Mouse (Mus musculus): ENCODE results near the gene Kcnmb2. TPM values are rescaled to one million over a fixed set of nuclear protein-coding genes. Genes with fewer than 3 reads are reported as not detected.

Kcnmb2 gene
- polyA plus RNA-seq, 1 experiment = not detected

- no peaks in the 10 kb centered on the region for H3K4me1 ChIP-seq (ENCODE audit: control insufficient read depth, insufficient read depth, insufficient read length)
- H3K27me3 ChIP-seq (ENCODE audit: control insufficient read depth, insufficient read depth, low read length) = no peaks in the 10 kb centered on the region
- 88% methylated on average over 3 of the region's 3 CpGs for WGBS
- no peaks in the 10 kb centered on the region for H3K36me3 ChIP-seq (ENCODE audit: control insufficient read depth, insufficient read depth, low read length)
- no peak for TF ChIP-seq CTCF (IDR thresholded peaks at IDR 0.05; ENCODE audit: extremely low read depth, insufficient read depth, insufficient read length, insufficient replicate concordance)
- no peak for TF ChIP-seq POLR2A (IDR thresholded peaks at IDR 0.05; ENCODE audit: low read depth, low read length)
- H3K4me3 ChIP-seq (ENCODE audit: extremely low read depth, insufficient read depth, insufficient read length) = no peak overlapping the region
- no peak overlapping the region for H3K27ac ChIP-seq (ENCODE audit: insufficient read depth, low read length)
- no peak for DNase-seq (ENCODE audit: low read depth in 1 of 2, low spot score in 2 of 2)
Measured at GRCm38 (mm10) chr3:32048777-32049176, 146.5 kb downstream of the Kcnmb2 start.

- TF ChIP-seq POLR2A (IDR thresholded peaks at IDR 0.05; ENCODE audit: low read depth, low read length) = no peak
- TF ChIP-seq CTCF (IDR thresholded peaks at IDR 0.05; ENCODE audit: extremely low read depth, insufficient read depth, insufficient read length, insufficient replicate concordance) = no peak
- DNase-seq (ENCODE audit: low read depth in 1 of 2, low spot score in 2 of 2) = no peak
- Histone ChIP-seq H3K27me3 (ENCODE audit: control insufficient read depth, insufficient read depth, low read length) (no peaks in the 10 kb centered on the region), H3K4me3 (ENCODE audit: extremely low read depth, insufficient read depth, insufficient read length) (no peak overlapping the region), H3K27ac (ENCODE audit: insufficient read depth, low read length) (no peak overlapping the region), H3K36me3 (ENCODE audit: control insufficient read depth, insufficient read depth, low read length) (no peaks in the 10 kb centered on the region), H3K4me1 (ENCODE audit: control insufficient read depth, insufficient read depth, insufficient read length) (no peaks in the 10 kb centered on the region)
- WGBS = 84% methylated on average over 3 of the region's 3 CpGs
Measured at GRCm38 (mm10) chr3:32052596-32052995, 150.3 kb downstream of the Kcnmb2 start.

GRCm38 (mm10) chr3:32053610-32054241 lies 151.4 kb downstream of the Kcnmb2 start:
- Histone ChIP-seq H3K4me1 (ENCODE audit: control insufficient read depth, insufficient read depth, insufficient read length) (no peaks in the 10 kb centered on the region), H3K4me3 (ENCODE audit: extremely low read depth, insufficient read depth, insufficient read length) (no peak overlapping the region), H3K27ac (ENCODE audit: insufficient read depth, low read length) (no peak overlapping the region), H3K27me3 (ENCODE audit: control insufficient read depth, insufficient read depth, low read length) (no peaks in the 10 kb centered on the region), H3K36me3 (ENCODE audit: control insufficient read depth, insufficient read depth, low read length) (no peaks in the 10 kb centered on the region)
- TF ChIP-seq CTCF (IDR thresholded peaks at IDR 0.05; ENCODE audit: extremely low read depth, insufficient read depth, insufficient read length, insufficient replicate concordance) (no peak), POLR2A (IDR thresholded peaks at IDR 0.05; ENCODE audit: low read depth, low read length) (no peak)
- WGBS = 94% methylated on average over 10 of the region's 10 CpGs
- no peak for DNase-seq (ENCODE audit: low read depth in 1 of 2, low spot score in 2 of 2)

GRCm38 (mm10) chr3:32059888-32060656 lies 157.8 kb downstream of the Kcnmb2 start:
- Histone ChIP-seq H3K27ac (ENCODE audit: insufficient read depth, low read length) (no peak overlapping the region), H3K36me3 (ENCODE audit: control insufficient read depth, insufficient read depth, low read length) (no peaks in the 10 kb centered on the region), H3K27me3 (ENCODE audit: control insufficient read depth, insufficient read depth, low read length) (no peaks in the 10 kb centered on the region), H3K4me1 (ENCODE audit: control insufficient read depth, insufficient read depth, insufficient read length) (no peaks in the 10 kb centered on the region), H3K4me3 (ENCODE audit: extremely low read depth, insufficient read depth, insufficient read length) (no peak overlapping the region)
- no peak for DNase-seq (ENCODE audit: low read depth in 1 of 2, low spot score in 2 of 2)
- TF ChIP-seq POLR2A (IDR thresholded peaks at IDR 0.05; ENCODE audit: low read depth, low read length) = no peak
- TF ChIP-seq CTCF (IDR thresholded peaks at IDR 0.05; ENCODE audit: extremely low read depth, insufficient read depth, insufficient read length, insufficient replicate concordance) = no peak
- 83% methylated on average over 10 of the region's 10 CpGs for WGBS

GRCm38 (mm10) chr3:32062685-32063084 lies 160.4 kb downstream of the Kcnmb2 start:
- Histone ChIP-seq H3K27me3 (ENCODE audit: control insufficient read depth, insufficient read depth, low read length) (no peaks in the 10 kb centered on the region), H3K4me1 (ENCODE audit: control insufficient read depth, insufficient read depth, insufficient read length) (no peaks in the 10 kb centered on the region), H3K4me3 (ENCODE audit: extremely low read depth, insufficient read depth, insufficient read length) (no peak overlapping the region), H3K27ac (ENCODE audit: insufficient read depth, low read length) (no peak overlapping the region), H3K36me3 (ENCODE audit: control insufficient read depth, insufficient read depth, low read length) (no peaks in the 10 kb centered on the region)
- no peak for DNase-seq (ENCODE audit: low read depth in 1 of 2, low spot score in 2 of 2)
- TF ChIP-seq POLR2A (IDR thresholded peaks at IDR 0.05; ENCODE audit: low read depth, low read length) = no peak
- no peak for TF ChIP-seq CTCF (IDR thresholded peaks at IDR 0.05; ENCODE audit: extremely low read depth, insufficient read depth, insufficient read length, insufficient replicate concordance)
- WGBS = 45% methylated on average over 3 of the region's 3 CpGs

- H3K36me3 ChIP-seq (ENCODE audit: control insufficient read depth, insufficient read depth, low read length) = no peaks in the 10 kb centered on the region
- TF ChIP-seq POLR2A (IDR thresholded peaks at IDR 0.05; ENCODE audit: low read depth, low read length) (no peak), CTCF (IDR thresholded peaks at IDR 0.05; ENCODE audit: extremely low read depth, insufficient read depth, insufficient read length, insufficient replicate concordance) (no peak)
- WGBS = 9% methylated on average over 3 of the region's 3 CpGs
- no peak overlapping the region for H3K4me3 ChIP-seq (ENCODE audit: extremely low read depth, insufficient read depth, insufficient read length)
- no peaks in the 10 kb centered on the region for H3K4me1 ChIP-seq (ENCODE audit: control insufficient read depth, insufficient read depth, insufficient read length)
- no peaks in the 10 kb centered on the region for H3K27me3 ChIP-seq (ENCODE audit: control insufficient read depth, insufficient read depth, low read length)
- H3K27ac ChIP-seq (ENCODE audit: insufficient read depth, low read length) = no peak overlapping the region
- no peak for DNase-seq (ENCODE audit: low read depth in 1 of 2, low spot score in 2 of 2)
Measured at GRCm38 (mm10) chr3:32063312-32063711, 161.0 kb downstream of the Kcnmb2 start.

Data from spleen, adult 2 months (tissue).